Mouse (Mus musculus): ENCODE results near the gene Rictor.
"Not testable (repeated sequence)": the region's sequence is repeated elsewhere in the genome, so short reads cannot be mapped to it uniquely, and the experiment has no call there.

The Rictor gene

DNA sequence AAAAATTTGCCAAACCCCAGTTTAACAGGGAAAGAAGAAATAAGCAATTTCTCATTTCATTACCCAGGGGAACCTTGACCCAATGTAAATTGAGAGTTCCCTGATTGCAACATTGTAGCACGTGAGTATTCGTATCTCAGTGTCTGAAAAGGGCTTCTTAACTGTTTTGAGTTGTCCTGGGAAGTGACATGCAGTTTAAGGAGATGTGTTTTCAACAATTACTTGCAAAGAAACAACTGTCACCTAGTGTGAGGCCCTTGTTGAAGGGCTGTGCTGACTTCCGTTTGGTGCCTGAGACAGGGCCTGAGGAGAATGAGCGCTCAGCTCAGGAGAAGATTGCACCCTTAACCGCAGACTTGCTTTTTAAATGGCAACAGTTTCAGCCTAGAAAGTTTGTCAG is 24.9 kb downstream of the Rictor start:
- no peak for DNase-seq (ENCODE audit: low read depth, low spot score)

DNA sequence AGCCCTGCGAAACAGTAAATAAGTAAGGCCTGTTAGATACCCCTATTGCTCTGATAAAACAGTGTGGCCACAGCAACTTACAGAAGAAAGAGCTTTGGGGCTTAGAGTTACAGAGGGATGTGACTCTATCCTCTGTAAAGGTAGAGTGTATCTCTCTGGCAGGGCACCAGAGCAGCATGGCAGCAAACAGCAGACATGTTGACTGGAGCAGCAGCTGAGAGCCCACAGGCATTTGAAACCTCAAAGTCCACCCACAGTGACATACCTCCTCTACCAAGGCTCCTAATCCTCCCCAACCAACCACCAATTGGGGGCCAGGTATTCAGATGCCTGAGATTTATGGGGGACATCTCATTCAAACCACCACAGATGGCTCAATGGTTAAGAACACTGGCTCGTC is 31.0 kb downstream of the Rictor start:
- DNase-seq (ENCODE audit: low read depth, low spot score): no peak

DNA sequence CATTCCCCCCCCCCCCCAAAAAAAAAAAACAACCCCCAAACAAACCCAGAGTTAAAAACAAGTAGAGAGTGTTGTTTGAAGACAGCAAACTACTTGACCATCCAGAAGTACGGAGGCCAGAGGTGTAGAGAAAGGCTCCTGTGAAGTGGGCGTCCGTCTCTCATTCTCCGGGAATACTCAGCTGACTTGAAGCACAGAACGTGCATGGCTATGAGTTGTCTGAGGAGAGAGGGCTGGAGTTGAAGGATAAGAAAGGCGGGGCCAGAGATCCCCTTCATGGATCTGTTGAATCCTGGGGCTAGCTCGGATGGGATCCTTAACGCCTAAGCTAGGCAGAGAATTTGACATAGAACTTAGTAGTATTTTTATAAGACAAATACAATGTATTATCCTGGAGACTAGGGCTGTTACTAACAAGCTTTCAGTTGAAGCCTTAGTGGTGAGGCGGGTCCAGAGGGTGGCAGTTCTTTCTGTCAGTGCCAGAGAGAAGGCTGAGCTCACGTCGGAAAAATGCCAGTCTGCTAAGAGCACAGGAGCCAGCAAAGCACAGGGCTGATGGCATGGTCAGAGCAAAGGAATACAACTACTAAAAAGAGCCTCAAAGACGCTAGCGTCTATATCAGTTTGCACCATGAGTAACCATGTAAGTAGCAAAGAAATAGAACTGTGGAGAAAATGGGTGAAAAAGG is 34.3 kb downstream of the Rictor start:
- peak; percentile 37 for DNase-seq (ENCODE audit: low read depth, low spot score)

DNA sequence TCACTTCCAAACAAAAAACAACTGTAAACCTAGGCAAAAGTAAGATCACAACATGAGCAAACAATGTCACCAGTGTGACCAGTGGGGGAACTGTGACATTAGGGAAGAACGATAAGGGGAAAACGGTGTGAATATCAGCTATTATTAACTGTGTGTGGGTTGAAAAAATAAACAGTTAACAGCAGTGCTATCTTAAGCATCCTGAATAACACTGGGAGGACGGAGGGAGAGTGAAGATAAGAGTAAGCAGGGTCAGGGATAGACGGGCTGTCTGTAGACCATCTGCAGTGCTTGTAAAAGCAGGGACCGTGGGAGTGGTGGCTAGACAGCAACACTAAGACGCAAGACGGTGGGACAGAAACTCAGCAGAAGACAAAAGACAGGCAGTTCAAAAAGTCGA is 35.5 kb downstream of the Rictor start:
- peak; percentile 22 for DNase-seq (ENCODE audit: low read depth, low spot score)

DNA sequence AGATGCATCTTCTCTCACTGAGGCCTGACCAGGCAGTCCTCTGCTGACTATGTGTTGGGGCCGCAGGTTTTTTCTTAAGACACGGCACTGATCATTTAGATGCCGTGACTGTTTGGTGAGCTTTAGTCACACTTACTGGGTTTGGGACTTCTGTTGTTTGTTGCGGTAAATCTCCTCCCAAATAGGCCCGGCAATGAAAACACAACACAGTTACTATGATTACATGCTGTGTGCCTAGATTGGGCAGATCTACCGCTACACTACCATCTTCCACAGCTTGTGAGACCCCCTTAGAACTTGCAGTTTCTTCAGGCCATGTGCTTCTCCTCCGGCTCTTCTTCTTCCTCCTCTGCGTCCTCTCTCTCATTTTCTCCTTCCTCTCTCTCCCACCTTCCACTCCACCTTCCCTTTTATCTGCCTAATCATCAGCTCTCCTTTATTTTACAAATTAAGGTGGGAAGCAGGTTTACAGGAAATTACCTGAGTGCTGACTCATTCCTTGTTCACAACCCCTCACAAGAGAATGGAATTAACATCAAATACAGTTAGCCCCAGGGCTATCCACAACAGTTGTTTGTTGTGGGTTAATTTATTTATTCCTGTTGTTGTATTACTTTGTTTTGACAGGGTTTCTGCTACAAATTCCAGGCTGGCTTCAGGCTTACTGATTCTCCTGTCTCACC is 38.3 kb downstream of the Rictor start:
- peak; percentile 56 for DNase-seq (ENCODE audit: low read depth, low spot score)

DNA sequence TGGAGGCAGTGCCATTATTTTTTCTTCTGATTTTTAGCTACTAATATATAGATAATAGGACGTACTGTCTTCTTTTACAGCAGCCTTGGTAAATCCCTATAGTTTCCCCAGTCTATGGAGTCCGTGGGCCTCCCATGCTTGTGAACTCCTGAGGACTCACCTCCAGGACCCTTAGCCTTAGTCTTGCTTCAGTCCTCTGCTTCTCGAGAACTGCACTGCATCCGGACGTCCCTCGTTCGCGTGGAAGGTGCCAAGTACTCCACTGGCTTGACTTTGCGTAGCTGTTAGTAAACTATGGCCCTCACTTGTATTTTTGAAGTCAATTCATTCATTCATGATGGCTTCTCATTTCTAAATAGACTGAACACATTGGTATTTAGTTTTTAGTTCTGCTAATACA is 38.8 kb downstream of the Rictor start:
- DNase-seq (ENCODE audit: low read depth, low spot score): peak; percentile 59

DNA sequence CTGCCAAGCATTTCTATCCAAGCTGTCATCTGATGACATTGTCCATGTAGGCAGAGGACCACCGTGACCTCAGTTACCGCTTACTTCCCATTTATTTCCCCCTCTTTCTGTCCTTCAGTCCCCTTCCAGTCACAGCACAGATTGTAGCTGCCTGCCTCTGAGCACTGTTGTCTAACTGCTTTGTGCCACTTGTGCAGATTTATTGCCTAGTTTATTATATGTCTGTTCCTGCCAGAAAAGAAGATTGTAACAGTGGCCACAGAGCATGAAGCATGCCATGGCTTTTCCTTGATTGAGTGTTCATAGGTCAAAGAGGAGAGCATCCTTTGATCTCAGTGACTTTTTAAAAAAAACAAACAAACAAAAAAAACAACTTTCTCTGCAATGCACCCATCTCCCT is 46.2 kb downstream of the Rictor start:
- no peak for DNase-seq (ENCODE audit: low read depth, low spot score)

DNA sequence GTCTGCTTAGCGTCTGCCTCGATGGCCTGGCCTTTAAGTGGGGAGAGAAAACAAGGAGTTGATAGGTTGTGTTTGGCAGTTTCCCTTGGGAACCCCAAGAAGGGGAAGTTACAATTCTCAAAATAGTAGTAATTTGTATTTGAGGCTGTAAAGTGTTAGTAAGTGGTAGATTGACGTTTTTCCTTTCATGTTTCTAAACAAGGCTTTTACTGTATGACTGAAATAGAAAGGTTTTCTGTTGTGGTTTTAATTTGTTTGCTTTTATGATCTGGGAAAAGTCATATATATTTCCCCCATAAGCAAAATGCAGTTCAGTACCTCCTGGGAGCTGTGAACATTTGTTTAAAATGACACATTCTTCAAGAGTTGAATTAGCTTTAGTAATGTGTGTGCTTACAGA is 64.1 kb downstream of the Rictor start:
- DNase-seq (ENCODE audit: low read depth, low spot score): no peak

DNA sequence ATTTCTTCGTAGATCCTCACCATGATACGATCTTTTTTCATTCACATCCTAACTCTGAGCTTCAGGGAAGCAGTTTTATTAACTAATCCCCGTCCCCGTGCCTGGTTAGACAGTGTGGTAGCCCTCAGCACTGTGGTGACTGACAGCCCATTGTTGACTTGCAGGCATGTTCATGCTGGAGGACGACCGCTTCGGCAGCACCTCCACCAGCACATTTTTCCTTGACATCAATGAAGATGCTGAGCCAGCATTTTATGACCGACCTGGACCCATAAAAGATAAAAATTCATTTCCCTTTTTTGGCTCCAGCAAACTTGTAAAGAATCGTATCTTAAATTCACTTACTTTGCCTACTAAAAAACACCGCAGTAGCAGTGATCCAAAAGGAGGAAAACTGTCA is 78.0 kb downstream of the Rictor start:
- DNase-seq (ENCODE audit: low read depth, low spot score): no peak

DNA sequence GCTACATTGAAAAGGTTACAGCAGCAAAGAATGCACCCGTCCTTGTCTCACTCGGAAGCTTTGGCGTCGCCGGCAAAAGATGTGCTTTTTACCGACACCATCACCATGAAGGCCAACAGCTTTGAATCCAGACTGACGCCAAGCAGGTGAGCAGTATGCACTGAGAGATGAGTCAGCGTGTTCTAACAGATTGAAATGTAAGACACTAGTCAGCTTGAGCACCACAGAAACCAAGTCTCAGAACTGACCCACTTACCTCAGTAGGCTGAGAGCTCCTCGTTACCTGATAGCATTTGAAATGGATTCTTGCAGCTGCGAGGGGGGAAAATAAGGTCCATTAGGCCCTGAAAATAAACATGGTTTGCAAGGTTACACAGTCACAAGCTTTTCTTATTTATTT is 79.1 kb downstream of the Rictor start:
- no peak for DNase-seq (ENCODE audit: low read depth, low spot score)

DNA sequence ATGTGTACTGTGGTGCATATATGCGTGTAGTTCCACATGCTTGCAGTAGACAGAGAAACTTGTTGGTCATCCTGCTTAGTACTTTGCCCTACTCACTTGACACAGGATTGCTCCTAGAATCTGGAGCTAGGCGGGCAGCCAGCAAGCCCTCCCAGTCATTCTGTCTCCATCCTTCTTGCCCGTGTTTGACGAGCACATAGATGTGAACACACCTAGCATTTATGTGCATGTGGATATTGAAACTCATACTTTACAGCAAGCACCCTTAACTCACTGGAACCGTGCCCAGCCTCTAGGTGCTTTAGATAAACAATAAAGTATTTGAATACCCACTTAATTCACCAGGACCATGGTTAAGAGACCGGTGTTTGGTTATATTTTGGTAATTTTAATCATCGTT is 81.8 kb downstream of the Rictor start:
- DNase-seq (ENCODE audit: low read depth, low spot score): no peak

DNA sequence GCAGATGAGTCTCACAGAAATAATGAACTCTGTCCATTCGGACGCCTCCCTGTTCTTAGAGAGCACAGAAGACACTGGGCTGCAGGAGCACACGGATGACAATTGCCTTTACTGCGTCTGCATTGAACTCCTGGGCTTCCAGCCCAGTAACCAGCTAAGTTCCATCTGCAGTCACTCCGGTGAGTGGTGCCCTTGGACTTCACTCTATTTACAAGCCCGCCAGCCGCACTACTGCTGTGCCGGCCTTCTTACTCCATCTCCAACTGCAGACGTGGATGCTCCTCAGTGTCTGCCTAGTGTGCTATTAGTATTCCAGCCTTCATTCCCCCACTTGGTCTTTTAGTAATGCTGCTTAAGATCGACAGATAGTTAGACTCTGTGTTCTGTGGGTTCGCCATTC is 83.5 kb downstream of the Rictor start:
- no peak for DNase-seq (ENCODE audit: low read depth, low spot score)

DNA sequence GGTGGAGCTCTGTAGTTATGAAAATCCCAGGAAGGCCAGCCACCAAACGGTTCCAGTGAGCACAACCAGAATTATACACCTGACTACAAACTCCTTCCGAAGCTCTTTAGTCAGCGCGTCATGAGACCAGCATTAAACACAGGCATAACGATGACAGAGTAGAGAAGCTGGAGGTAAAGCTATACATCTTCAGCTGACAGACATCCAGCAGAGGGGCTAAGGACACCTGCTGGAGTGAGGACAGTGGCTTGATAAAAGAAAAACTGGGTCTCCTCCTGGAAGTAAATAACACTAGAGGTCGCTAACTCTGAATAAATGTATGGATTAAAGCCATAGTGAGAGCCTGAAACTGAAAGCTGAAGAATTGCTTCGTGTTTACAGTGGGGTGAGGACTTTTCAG is 84.7 kb downstream of the Rictor start:
- no peak for DNase-seq (ENCODE audit: low read depth, low spot score)

DNA sequence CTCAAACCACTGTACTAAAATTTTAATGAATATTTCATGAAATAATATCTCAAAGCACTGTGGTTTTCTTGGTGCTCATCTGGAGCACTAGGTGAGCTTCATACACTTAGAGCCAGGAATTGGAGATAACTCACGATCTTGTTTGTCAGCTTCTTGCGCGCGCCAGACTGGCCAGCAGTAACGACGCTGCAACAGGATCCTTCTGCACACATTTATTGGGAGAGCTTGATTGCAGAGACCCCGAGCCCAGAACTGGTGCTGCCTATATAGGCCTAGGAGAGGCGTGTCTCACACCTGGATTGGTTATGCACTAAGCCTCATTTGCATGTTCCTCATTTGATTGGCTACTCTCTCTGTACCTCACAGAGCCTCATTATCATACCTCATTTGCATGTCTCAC is 93.0 kb downstream of the Rictor start:
- DNase-seq (ENCODE audit: low read depth, low spot score): not testable (repeated sequence)

DNA sequence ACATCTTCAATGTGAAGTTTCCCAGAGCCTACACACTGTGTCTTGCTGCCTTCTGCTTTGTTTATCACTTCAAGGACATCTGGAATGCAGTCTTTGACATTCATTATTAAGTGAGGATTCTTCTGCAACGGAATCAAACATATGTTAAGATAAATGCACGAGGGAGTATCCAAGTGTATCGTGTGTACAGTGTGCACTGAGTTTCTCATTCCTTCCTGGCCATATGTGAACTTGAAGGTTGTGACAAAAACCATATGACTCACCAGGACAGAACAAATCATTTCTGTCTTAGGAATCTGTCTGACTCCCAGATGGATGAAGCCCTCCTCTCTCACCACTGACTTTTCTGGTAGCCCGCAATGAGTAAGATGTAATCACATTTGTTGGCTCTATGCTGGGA is 107.6 kb downstream of the Rictor start:
- no peak for DNase-seq (ENCODE audit: low read depth, low spot score)

DNA sequence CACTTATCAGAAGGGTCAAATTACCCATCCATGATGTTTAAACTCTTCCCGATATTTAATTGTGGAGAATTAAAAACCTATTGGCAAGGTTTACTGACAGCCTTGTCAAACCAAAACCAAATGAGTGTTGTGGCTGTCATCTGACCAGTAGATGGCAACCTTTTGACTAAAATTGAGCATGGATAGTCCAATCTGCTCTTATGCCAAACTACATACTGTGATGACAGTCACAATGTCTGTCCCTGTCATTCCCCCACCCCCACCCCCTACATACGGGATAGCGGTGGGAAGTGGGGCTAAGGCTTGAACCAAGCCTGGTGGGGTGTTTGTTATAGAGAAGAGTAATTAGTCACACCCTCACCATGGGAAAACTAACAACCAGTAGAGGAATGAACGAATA is 132.0 kb downstream of the Rictor start:
- DNase-seq (ENCODE audit: low read depth, low spot score): peak; percentile 41

DNA sequence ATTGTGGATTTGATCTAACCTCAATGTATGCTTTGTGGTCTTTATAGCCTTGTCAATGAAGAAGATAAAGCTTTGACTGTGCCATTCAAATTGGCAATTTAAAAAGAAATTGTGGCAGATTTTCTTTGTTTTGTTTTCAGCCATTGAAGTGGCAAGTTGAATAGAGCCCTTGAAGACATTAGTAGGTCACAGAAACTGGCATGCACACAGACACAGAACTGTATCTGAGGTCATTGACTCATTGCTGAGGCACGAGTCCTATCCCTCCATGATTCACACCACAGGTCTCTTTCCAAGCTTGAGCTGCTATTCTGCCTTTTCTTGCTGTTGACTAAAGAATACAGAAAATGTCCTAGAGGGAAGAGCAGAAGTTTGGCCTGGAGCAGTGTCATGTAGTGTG is 141.7 kb downstream of the Rictor start:
- no peak for DNase-seq (ENCODE audit: low read depth, low spot score)
